ENCODE assay signal across 8 mouse cellular contexts in genomic region chr19:10203848-10204615, GRCm38 (mm10). TPM values are rescaled to one million over a fixed set of nuclear protein-coding genes. Genes with fewer than 3 reads are reported as not detected.
DNase-seq lines count a peak whose midpoint lies in the region; ATAC-seq lines count a peak whose summit lies in the region.

Tmem258 (plus strand) TSS chr19:10204014.
Fen1 (minus strand) TSS chr19:10204169.

- peak; percentile 93 for DNase-seq in NIH3T3 (ENCODE audit: low read depth)
- DNase-seq in cerebellum, postnatal 14 days: peak; percentile 95 to 96
- DNase-seq in frontal cortex, postnatal 25 days (ENCODE audit: low spot score in 2 of 2): peak; percentile 90 to 92
- peak; percentile 92 for DNase-seq in hindbrain, embryonic 14.5 days (ENCODE audit: low spot score)
- peak; percentile 91 to 92 for DNase-seq in layer of hippocampus, postnatal 36 days
- DNase-seq in lung, postnatal 36 days: peak; percentile 96
- peak; percentile 94 for DNase-seq in retina, postnatal 1 day
- peak; percentile 85 to 94 for DNase-seq in urinary bladder, adult 18-20 months (ENCODE audit: low spot score in 2 of 2)

- WGBS in hindbrain, embryonic 14.5 days: under 1% methylated on average over 40 of the region's 40 CpGs

- peak; percentile 95 for ATAC-seq in hindbrain, embryonic 14.5 days (ENCODE audit: low FRiP score)

- H3K9me3 ChIP-seq in hindbrain, embryonic 14.5 days (ENCODE audit: control insufficient read depth, low read length): no peaks in the 10 kb centered on the region

- H3K9ac ChIP-seq in hindbrain, embryonic 14.5 days: peak within 1 kb of the TSS; percentile 82

- H3K4me1 ChIP-seq in hindbrain, embryonic 14.5 days (replicated peaks; ENCODE audit: control insufficient read depth, insufficient read depth, low read length): peaks cover 16% of the 10 kb centered on the region

- peak within 1 kb of the TSS; percentile 82 for H3K4me2 ChIP-seq in hindbrain, embryonic 14.5 days (replicated peaks)

- H3K27ac ChIP-seq in hindbrain, embryonic 14.5 days: peak within 1 kb of the TSS; percentile 84

- peak within 1 kb of the TSS; percentile 52 for H3K4me3 ChIP-seq in hindbrain, embryonic 14.5 days (replicated peaks; ENCODE audit: low read length)

- H3K36me3 ChIP-seq in hindbrain, embryonic 14.5 days (replicated peaks; ENCODE audit: control insufficient read depth, insufficient read depth): peaks cover 53% of the 10 kb centered on the region

- no peaks in the 10 kb centered on the region for H3K27me3 ChIP-seq in hindbrain, embryonic 14.5 days (ENCODE audit: control insufficient read depth, insufficient read depth, low read length)

RNA-seq across cellular contexts. Expression of gene Tmem258, which starts in this region (rescaled TPM):
- 324 and 357 TPM in 2 replicates for polyA plus RNA-seq in hindbrain, embryonic 14.5 days (2014; fragmentation: Nextera tagmentation; extraction: Ambion mirVana)
- total RNA-seq in layer of hippocampus, postnatal 36 days (2021): 10 to 100 TPM; 78.7 to 80.1 TPM

RNA-seq across cellular contexts. Expression of gene Fen1, which starts in this region (rescaled TPM):
- polyA plus RNA-seq in hindbrain, embryonic 14.5 days (2014; fragmentation: Nextera tagmentation; extraction: Ambion mirVana): 24.2 and 24.8 TPM in 2 replicates
- 10 to 100 TPM in 1 of 2 experiments, 1 to 10 TPM in 1; 8.8 to 10.1 TPM for total RNA-seq in layer of hippocampus, postnatal 36 days (2021)

Comparison
In these comparisons a context has a peak if more than half of its experiments do, and no peak if none do; other contexts are left out.
1. Peak in every context shown above with its lines: DNase-seq, ATAC-seq, H3K4me3 ChIP-seq and H3K27ac ChIP-seq.